Mouse (Mus musculus): Measurements from ENCODE around the gene Otulinl.

DNA sequence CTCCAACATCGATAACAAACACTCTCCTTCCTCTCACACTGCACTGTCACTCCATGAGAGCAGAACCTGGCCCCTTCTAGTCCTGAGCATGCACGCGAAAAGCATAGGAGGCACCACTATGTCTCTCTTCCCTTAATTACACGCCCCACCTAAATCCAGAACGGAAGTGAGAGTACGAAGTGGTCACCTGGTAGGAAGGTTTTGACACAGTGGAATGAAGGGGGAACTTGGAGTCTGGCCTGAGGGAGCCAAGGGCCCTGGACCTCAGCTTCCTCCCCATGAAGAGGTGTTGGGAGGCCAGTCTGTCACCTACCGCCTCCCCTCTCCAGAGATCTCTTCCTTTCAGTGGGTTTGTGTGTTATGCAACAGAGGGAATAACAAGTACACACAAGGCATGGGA lies 6.3 kb downstream of the Otulinl start:
- TF ChIP-seq CTCF (IDR thresholded peaks at IDR 0.05; ENCODE audit: control insufficient read depth, insufficient read depth, low read length) (no peak), POLR2A (IDR thresholded peaks at IDR 0.05; ENCODE audit: borderline replicate concordance, control insufficient read depth, low read depth, low read length) (no peak)
